Mouse (Mus musculus) lung, postnatal 25 days (tissue): ENCODE results near the gene Lyz2.
A peak's percentile ranks its signal among the peaks of the same experiment; 100 is the strongest.
"Not testable (repeated sequence)": the region's sequence is repeated elsewhere in the genome, so short reads cannot be mapped to it uniquely, and the experiment has no call there.

ENCODE experiments used
- DNase-seq: peaks from one replicate; pipeline ENCODE4 v3.0.0; 2022; ENCODE audit warnings: low spot score

The Lyz2 gene

DNA sequence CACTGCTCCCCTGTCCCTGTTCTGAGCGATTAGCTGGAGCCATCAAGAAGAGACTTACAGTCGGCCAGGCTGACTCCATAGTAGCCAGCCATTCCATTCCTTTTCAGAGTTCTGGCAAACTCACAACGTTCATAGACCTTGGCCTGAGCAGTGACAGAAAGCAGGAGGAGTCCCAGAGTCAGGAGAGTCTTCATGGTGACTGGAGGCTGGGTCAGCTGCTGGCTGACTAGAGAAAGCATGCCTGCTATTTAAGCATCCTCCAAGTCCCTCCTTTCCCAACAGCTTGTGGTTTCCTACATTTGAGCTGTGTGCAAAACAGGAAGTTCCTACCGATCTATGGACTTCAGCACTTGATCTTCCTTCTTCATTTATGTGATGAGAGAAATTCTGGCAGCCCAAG, at the start of gene Lyz2:
Gene Lyz2, minus strand, starts transcription at position 273 of the 400 bp plus-strand sequence.
- DNase-seq, result peak; percentile 66

DNA sequence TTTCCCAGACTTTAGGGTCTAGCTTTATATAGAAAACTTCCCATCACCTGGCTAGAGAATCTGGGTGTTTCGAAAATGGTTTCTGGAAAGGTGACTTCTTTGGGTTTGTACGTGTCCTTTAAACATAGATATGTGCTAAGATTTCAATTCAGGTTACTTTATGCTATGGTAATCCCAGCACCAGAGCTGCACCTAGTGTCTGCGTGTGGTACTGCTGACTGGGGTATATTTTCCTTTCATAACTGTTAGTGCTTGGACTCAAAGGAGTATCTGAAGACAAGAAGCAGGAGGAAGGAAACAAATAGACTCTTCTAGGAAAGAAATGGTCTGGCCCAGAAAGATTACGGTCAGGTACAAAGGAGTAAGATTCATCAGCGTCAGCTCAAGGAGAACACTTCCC, 48.4 kb upstream of the Lyz2 start:
- DNase-seq, result peak; percentile 69

DNA sequence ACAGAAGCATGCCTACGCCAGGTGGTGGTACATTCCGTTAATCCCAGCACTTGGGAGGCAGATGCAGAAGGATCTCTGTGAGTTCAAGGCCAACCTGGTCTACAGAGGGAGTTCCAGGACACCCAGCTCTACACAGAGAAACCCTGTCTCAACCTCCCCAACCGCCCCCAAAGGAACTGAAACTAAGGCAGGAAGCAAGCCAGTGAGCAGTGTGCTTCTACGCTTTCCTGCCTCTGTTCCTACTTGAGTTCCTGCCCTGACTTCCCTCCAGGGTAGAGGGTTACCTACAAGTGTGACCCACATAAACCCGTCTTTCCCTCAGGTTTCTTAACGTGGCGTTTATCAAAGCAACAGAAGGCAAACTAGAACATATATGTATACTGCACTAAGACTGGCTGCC, 41.7 kb upstream of the Lyz2 start:
- no peak for DNase-seq

DNA sequence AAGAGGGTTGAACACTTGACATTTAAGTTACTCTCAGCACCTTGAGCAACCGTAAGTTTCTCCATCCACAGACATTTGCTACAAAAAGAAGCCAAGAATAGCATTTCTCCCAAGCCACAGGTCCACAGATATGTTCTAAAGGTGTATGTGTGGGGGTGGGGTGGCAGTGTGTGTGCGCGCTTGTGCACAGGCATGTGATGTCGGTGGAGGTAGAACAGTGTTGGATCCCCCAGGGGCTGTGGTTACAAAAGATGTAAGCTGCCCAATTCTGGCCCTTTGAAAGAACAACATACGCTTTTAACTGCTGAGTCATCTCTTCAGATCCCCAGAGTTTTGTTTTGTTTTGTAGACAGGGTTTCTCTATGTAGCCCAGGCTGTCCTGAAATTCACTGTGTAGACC, 40.5 kb upstream of the Lyz2 start:
- no peak for DNase-seq

DNA sequence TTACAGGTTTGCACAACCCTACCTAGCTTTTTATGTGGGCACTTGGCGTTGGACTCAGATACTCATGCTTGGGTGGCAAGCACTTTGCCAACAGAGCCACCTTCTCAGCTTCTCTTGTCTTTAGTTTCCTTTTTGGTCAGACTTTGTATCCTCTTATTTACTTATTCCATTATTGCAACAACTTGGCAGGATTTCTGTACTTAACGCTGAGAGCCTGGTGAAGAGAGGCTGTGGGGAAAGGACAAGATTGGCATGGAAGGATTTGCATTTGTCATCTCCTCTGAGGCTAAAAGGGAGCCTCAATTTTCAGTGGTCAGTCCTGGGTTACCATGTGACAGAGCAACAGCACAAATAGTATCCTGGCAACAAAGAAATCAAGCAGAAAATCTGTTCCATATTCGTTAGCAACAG, 38.5 kb upstream of the Lyz2 start:
- DNase-seq, result peak; percentile 84

DNA sequence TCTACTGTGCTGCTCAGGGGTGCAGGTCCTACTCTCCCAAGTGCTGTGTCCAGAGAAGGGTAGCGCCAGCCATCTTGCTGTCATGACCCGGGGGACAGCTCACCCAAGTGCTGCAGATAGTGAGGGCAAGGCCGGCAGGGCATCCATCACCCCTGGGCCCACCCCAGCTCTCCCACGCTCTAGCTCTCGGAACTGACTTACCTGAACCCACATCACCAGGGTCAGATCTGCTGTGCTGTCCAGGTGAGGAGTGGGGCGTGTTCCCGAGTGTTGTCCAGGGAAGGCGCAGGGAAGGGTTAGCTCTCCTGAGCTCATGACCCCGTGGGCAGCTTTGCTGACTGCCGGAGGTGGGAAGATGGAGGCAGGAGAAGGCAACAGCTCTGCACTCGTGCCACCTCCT, 34.3 kb upstream of the Lyz2 start:
- no peak for DNase-seq

DNA sequence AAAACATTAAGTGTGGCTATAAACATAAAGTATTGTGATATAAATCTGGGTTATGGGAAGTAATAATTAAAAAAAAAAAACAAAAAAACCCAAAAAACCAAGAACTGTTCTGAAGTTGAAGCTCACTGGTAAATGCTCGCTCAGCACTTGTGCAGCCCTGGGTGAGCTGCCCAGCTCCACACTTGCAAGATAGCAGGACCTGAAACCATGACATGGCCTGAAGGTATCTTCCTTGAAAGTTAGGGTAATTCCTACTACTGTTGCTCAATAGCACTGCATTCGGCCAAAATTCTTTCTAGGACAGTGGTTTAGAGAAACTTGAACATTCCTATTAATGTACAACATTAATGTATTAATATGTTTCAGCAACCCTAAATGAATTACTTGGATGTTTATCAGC, 31.0 kb upstream of the Lyz2 start:
- no peak for DNase-seq

DNA sequence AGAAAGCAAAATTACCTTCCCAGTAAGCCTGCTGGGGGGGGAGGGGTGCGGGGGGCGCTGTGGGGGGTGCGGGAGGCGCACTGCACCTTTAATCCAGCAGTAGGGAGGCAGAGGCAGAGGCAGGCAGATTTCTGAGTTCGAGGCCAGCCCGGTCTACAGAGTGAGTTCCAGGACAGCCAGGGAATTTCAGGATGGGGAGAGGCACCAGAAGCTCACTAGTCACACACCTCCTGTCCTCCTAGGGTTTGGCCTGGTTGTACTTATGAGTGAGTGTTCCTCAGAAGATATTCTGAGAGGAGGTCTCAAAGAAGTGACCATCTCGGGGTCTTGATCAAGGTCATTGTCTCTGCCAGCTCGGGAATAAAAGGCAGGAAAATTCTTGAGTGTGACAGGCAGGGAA, 30.0 kb upstream of the Lyz2 start:
- no peak for DNase-seq

DNA sequence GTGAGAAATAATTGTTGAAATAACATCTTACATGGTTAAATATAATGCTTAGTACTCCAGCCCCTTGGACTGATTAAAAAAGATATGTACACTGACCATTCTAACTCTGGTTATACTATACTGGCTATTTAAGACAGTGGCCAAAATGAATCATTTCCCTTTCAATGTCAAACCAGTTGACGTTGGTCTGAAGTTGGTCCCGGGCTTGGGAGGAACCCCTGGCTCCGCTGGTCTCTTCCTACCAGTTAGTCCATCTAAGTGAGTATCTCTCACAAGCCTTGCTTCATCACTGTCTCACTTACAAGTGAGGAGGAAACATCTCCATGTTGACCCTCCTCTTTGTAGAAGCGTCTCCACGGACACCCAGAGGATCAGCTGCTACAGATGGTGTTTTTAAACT, 22.2 kb upstream of the Lyz2 start:
- no peak for DNase-seq

DNA sequence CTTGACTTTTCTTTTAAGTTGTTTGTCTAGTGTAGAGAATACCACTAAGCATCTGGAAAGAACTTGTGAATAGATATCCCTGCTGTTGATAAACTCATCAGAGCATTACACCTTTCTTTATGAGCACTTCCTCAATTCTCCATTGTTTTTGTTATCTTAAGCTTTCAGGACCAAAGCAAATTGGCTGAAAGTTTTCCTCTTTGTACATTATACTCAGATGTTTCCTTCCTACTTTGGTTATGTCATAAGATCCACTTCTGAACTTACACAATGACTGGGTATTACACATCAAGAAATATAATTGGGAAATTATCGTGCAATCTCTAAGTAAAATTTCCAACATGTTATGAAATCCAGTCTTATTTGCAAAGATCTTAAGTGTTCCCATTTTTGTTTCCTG, 19.6 kb upstream of the Lyz2 start:
- DNase-seq, result peak; percentile 62

DNA sequence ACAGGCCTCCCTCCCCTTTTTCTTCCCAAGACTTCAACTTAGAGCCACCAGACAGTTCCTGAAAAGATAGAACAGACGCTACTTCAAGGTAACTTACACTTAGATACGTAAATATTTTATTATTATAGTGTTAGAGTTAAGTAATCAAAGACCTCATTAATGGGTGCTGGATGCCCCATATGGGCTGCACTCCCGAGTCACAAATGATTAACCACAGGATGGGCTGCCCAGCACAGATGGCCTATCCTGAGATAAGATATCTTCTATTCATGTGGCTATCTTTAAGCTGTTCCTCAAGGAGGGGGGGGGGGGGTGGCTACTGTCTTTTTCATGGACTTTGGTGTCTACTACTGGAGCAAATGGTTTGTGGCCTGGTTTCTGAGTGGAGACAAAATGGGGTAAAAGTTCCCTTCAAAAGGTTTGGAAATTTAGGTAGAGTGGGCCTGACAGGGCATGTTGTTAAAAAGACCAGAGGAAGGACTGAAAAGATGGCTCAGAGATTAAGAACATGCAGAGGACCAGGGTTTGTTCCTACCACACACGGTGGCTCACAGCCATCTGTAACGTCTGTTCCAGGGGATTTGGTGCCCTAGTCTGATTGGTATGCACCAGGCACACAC, 17.9 kb upstream of the Lyz2 start:
- no peak for DNase-seq

DNA sequence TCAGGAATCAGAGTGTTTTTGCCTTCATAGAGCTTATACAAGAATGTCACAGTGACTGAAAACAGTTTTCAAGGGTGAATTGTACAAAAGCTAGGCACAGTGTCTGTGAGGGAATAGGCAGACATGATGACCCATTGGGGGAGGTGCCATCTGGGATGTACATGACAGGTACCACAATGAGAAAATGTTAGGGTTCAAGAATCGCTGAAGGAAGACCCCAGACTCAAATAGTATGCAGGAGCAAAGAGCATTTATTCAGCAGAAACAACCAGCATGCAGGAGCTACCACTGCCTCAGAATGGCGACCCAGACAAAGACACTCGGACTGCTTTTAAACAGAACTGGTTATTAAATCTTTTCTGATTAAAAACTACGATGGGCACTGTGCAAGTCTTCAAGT, 17.0 kb upstream of the Lyz2 start:
- DNase-seq, result no peak

DNA sequence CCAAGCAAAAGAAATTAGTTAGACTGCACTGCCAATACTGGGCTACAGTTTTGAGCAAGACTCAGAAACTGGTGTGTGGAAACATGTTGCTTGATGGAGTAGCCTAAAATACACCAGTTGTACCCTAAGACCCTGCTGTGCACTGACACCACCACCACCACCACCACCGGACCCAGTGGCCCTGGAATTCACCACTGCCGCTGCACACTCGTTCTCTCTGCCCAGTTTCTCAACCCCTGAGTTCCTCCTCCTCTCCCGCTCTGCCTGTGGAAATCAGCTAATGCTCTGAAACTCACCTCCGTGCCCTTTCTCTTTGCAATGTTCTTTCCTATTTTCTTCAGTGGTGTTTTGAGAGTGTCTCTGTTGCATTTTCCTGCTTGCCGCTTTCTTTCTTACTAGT, 16.2 kb upstream of the Lyz2 start:
- DNase-seq, result no peak

DNA sequence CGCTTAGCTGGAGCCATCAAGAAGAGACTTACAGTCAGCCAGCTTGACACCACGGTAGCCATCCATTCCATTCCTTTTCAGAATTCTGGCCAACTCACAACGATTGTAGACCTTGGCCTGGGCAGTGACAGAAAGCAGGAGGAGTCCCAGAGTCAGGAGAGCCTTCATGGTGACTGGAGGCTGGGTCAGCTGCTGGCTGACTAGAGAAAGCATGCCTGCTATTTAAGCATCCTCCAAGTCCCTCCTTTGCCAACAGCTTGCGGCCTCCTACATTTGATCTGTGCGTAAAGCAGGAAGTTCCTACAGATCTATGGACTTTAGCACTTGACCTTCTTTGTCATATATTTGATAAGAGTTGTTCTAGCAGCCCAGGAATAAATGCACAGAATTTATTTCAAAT, 10.6 kb upstream of the Lyz2 start, which contains the start of gene Lyz1:
Gene Lyz1, minus strand, starts transcription at position 198 of the 400 bp plus-strand sequence.
- DNase-seq, result no peak

DNA sequence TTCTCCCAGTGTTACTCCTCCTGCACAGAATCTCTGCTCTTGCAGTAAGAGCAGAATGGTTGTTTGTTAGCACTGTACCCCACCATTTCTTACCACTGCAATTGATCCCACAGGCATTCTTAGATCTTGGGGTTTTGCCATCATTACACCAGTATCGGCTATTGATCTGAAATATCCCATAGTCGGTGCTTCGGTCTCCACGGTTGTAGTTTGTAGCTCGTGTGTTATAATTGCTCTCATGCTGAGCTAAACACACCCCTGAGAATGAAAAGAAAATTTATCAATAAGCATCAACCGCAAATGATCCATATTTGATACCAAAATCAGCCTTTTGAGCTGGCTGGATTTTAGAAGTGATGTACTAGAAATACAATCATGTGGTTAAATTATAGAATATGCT, 8.8 kb upstream of the Lyz2 start:
- not testable (repeated sequence) for DNase-seq

DNA sequence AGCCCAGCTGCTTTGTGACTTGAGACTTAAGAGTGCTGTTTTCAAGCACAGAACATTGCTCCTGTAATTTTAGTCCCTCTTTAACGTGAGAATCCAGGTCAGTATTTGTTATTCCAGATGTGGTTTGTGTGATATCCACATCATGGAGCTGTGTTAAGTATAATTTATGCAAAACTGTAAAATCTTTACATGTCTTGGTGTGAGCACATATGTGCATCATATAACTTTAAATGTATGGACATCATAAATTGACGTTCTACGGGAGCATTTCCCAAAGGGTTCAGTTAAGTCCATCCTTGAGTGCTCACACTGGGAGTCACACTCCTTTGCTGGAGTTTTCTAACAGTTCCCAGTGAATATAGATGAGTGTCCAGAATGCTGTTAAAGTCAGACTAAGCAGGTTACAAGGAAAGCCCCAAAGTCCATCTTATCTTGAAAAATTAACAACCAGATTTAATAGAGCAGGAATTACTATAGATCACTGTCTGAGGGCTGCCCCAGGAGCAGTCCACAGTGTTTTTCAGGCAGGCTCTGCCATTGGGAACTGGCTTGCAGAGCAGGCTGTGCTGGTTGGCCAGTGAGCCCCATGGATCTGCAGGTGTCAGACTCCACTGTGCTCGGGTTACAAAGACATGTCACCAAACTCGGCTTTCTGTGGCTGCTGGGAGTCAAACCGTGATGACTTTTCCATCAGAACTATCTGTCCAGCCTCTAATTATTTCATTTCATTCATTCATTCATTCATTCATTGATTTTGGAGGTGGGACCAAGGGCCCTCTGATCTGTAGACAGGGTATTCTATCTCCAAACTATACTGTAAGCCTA, 8.1 kb upstream of the Lyz2 start:
- no peak for DNase-seq

DNA sequence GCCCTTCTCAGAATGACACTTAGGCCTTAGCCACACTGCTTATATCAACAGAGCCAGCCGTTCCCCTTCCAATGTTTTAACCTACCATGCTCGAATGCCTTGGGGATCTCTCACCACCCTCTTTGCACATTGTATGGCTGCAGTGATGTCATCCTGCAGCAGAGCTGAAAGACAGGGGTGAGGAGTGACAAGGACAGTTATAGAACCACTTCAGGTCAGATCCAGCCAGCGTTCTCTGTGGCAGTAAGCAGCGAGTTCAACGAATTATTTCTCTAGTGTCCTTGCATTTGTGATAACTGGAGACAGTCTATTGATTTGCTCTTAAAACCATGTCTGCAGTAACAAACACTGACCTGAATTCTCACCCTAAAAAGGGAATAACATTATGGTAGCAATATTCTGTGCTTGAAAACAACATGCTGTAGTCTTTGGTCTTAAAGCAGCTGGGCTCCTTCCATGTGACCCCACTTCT, 6.9 kb upstream of the Lyz2 start:
- not testable (repeated sequence) for DNase-seq

DNA sequence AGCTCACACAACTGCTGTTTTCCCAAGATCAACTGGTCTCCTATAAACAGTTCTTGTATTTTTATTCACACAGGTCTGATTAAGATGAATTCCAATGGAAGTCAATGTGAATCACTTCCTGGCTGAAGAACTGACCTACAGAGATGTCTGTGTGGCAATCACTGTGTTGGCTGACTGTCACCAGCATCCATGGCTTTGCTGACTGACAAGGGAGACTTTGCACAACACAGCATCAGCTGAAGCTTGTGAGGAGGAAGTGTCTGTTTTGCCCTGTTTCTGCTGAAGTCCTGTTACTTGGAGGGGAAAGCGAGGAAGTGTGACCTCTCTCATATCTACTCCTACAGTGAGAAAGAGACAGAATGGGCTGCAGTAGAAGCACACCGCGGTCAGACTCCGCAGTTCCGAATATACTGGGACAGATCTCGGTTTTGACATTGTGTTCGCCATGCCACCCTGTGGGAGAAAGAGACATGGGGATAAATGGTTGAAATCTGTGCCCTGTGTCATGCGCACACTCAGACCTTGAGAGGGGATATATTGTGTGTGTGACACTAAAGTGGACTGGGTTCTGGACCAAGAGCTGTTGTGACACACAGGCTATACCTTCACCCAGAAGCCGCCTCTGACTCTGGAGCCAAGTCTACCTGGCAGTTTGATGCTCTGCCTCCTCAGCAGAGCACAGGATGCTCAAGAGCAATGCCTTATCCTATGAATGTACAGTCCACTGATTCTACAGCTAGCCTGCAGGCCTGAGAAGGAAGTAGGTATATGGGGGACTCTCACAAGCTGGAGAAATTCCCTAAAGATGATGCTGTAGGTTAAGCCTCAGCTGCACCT, 6.3 kb upstream of the Lyz2 start:
- DNase-seq, result no peak

DNA sequence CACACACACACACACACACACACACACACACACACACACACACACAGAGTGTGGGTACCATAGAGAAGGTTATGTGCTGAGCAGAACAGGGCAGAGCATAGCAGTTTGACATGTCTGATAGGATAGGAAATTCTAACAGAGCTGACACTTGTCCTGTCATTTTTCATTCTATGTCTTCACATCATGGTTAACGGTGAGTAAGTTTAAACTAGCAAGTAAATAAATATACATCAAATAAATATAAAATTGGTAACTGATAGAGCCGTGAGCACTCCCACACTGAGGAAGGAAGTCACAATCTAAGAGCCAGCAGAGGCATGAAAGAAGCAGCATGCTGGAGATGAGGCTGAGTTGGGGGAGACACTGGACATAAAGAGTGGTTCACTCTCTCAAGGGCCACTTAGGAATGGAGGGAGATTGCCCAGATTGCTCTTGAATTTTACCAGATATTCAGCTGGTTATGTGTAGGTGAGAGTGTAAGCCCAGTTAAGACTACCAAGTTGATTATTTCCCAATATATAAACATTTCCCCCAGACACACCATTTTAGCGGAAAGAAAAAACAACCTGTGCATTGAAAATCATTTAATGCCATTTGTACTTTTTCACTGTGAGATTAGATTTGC, 5.2 kb upstream of the Lyz2 start:
- no peak for DNase-seq

DNA sequence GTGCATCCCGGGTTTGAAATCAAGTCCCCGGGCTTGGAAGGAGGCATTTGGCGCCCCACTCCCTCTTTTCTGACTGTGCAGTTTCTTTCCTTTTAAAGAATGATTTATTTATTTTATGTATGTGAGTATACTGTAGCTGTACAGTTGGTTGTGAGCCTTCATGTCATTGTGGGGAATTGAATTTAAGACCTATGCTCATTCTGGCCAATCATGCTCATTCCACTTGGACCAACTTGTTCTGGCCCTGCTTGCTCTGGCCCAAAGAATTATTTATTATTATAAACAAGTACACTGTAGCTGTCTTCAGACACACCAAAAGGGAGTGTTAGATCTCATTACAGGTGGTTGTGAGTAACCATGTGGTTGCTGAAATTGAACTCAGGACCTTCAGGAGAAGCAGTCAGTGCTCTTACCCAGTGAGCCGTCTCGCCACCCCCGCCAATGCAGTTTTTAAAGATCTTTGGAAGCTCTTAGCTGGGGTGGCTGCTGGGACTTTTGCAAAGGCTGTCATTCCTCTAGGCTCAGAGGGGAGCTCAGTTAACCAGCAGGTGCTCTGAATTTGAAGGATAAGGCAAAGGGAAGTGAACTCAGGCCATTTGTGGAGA, 4.3 kb upstream of the Lyz2 start:
- no peak for DNase-seq

DNA sequence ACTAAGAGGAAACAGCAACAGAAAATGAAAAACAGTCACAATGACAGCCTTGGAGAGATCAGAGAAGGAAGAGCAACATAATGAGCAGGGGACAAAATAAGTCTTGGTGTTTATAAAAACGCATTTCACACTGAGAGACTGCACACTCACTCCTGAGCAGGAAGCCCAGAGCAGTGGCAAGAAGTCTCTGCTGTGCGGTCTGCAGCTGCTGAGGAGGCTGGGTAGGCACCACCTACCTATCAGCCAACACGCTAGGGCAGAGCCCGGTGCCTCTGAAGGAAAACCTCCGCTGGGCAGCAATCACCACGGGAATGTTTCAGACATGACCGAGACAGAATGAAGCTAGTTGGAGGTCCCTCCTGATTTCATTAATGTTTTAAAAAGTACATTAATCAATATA, 3.5 kb upstream of the Lyz2 start:
- not testable (repeated sequence) for DNase-seq
